Mouse (Mus musculus) myocyte (in vitro differentiated cells): Measurements from ENCODE around the gene Ldb2. TPM values are rescaled to one million over a fixed set of nuclear protein-coding genes. Genes with fewer than 3 reads are reported as not detected.

Experiments used
- H3K27me3 ChIP-seq: one replicate; pipeline ENCODE4 v1.6.1; 2011; ENCODE audit not compliant: control insufficient read depth, insufficient read depth, insufficient read length
- H3K36me3 ChIP-seq: one replicate; pipeline ENCODE4 v1.6.1; 2011; ENCODE audit not compliant: control insufficient read depth, insufficient read depth
- H3K4me2 ChIP-seq: one replicate; pipeline ENCODE4 v1.6.1; 2011; ENCODE audit warnings: low read depth, control low read depth
- H3K4me3 ChIP-seq: one replicate; pipeline ENCODE4 v1.5.1; 2011; ENCODE audit warnings: mild to moderate bottlenecking, control low read depth, moderate library complexity
- H3K79me2 ChIP-seq: one replicate; pipeline ENCODE4 v1.6.1; 2011; ENCODE audit not compliant: control insufficient read depth, insufficient read depth
- H3ac ChIP-seq: one replicate; pipeline ENCODE4 v1.6.1; 2011; ENCODE audit not compliant: control insufficient read depth, insufficient read length
- CEBPB ChIP-seq: IDR thresholded peaks from 2 replicates; pipeline ENCODE4 v1.6.1; 2011; ENCODE audit warnings: mild to moderate bottlenecking, moderate library complexity; ENCODE audit not compliant: poor library complexity, insufficient read depth, severe bottlenecking
- E2F4 ChIP-seq: IDR thresholded peaks from one replicate; pipeline ENCODE4 v1.6.1; 2011; ENCODE audit warnings: mild to moderate bottlenecking, control low read depth, moderate library complexity; ENCODE audit not compliant: insufficient read depth
- MAX ChIP-seq: IDR thresholded peaks from one replicate; pipeline ENCODE4 v1.6.1; 2011; ENCODE audit warnings: low read depth, mild to moderate bottlenecking, control low read depth
- MYOD1 ChIP-seq, 3 experiments: IDR thresholded peaks; one replicate each; pipeline ENCODE4 v1.6.1; 2011; ENCODE audit warnings: control low read depth in 2 of 3, low read depth in 2 of 3, mild to moderate bottlenecking in 2 of 3, moderate library complexity in 1 of 3; ENCODE audit not compliant: insufficient read length in 2 of 3, control insufficient read depth in 1 of 3
- MYOG ChIP-seq, 3 experiments: IDR thresholded peaks; one replicate each; pipeline ENCODE4 v1.6.1; 2011; ENCODE audit warnings: control low read depth in 2 of 3, low read depth in 2 of 3, mild to moderate bottlenecking in 2 of 3; ENCODE audit not compliant: insufficient read length in 2 of 3, control insufficient read depth in 1 of 3, insufficient read depth in 1 of 3
- POLR2A ChIP-seq: IDR thresholded peaks from one replicate; pipeline ENCODE4 v1.6.1; 2011; ENCODE audit warnings: low read depth, mild to moderate bottlenecking, control low read depth, moderate library complexity; ENCODE audit not compliant: insufficient read length
- POLR2AphosphoS2 ChIP-seq: IDR thresholded peaks from one replicate; pipeline ENCODE4 v1.6.1; 2011; ENCODE audit warnings: low read depth, control low read depth; ENCODE audit not compliant: insufficient read length
- REST ChIP-seq: IDR thresholded peaks from one replicate; pipeline ENCODE4 v1.6.1; 2011; ENCODE audit warnings: mild to moderate bottlenecking, control low read depth, moderate library complexity; ENCODE audit not compliant: insufficient read depth, insufficient read length
- SRF ChIP-seq: IDR thresholded peaks from one replicate; pipeline ENCODE4 v1.6.1; 2011; ENCODE audit warnings: low read depth; ENCODE audit not compliant: control insufficient read depth, insufficient read length
- TCF12 ChIP-seq: IDR thresholded peaks from one replicate; pipeline ENCODE4 v1.6.1; 2011; ENCODE audit warnings: mild to moderate bottlenecking, control low read depth; ENCODE audit not compliant: poor library complexity, insufficient read depth, severe bottlenecking
- TCF3 ChIP-seq: IDR thresholded peaks from one replicate; pipeline ENCODE4 v1.6.1; 2011; ENCODE audit warnings: low read depth, control low read depth; ENCODE audit not compliant: insufficient read length
- USF1 ChIP-seq: IDR thresholded peaks from one replicate; pipeline ENCODE4 v1.6.1; 2011; ENCODE audit warnings: low read depth, mild to moderate bottlenecking, control low read depth, moderate library complexity
- polyA plus RNA-seq: library from polyadenylated mRNA; unstranded; fragments of >200 nt; fragmentation: generic; extraction: Trizol; gene quantifications from one replicate; pipeline ENCODE4 v1.2.1, GENCODE M21; 2012; ENCODE audit warnings: missing spikeins

The Ldb2 gene
- polyA plus RNA-seq, 1 experiment: not detected

DNA sequence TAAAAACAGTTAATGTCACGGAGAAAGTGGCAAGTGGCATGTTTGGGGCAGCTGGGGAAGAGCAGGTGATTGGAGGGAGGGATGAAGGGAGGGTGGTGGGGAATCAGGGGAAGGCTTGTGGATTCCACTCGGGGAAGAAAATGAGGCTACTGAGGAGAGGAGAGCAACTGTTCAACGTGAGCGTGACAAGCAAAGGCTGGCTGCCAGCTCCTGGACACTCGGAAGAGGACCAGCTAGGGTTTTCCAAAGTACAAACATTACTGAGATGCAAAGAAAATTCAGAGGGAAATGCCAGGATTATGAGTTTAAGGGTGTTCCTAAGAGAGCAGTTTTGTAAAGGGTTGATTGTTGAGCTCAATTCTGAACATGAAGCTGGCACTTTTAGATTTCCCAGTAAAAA is 294.7 kb downstream of the Ldb2 start:
- Histone ChIP-seq H3K27me3 (no peaks in the 10 kb centered on the region), H3K4me2 (no peak overlapping the region), H3K4me3 (no peak overlapping the region), H3K79me2 (no peaks in the 10 kb centered on the region), H3ac (no peak overlapping the region), H3K36me3 (no peaks in the 10 kb centered on the region)
- TF ChIP-seq TCF12 (no peak), MYOD1 (IDR thresholded peaks at IDR 0.05; ENCODE audit: control insufficient read depth in 1 of 3, insufficient read length in 2 of 3, low read depth in 2 of 3) (no peak), MYOG (IDR thresholded peaks at IDR 0.05; ENCODE audit: control insufficient read depth in 1 of 3, insufficient read depth in 1 of 3, insufficient read length in 2 of 3, low read depth in 2 of 3) (no peak), SRF (no peak), CEBPB (no peak), TCF3 (no peak), POLR2A (no peak)

DNA sequence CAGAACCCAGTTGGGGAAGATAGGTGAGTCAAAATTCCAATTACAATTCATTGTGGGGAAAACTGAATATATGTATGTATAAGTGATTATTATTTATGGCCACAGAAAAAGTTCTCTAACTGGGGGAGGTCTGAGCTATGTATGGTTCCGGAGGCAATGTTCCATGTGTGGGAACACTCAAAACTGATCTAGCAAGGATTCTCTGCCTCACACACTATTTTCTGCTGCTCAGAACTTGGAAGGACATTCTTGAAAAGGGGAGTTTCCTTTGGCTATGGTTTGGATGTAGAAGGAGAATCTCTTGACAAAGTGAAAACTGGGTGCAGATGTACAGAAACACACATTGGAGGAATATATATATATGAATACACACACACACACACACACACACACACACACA is 301.3 kb downstream of the Ldb2 start:
- H3K4me2 ChIP-seq: no peak overlapping the region
- no peaks in the 10 kb centered on the region for H3K79me2 ChIP-seq
- H3K36me3 ChIP-seq: no peaks in the 10 kb centered on the region
- TF ChIP-seq E2F4 (no peak), REST (no peak), POLR2A (no peak), SRF (no peak), TCF12 (no peak), MYOD1 (IDR thresholded peaks at IDR 0.05; ENCODE audit: control insufficient read depth in 1 of 3, insufficient read length in 2 of 3, low read depth in 2 of 3) (no peak), MAX (no peak), POLR2AphosphoS2 (no peak), USF1 (no peak), TCF3 (no peak), MYOG (IDR thresholded peaks at IDR 0.05; ENCODE audit: control insufficient read depth in 1 of 3, insufficient read depth in 1 of 3, insufficient read length in 2 of 3, low read depth in 2 of 3) (no peak), CEBPB (no peak)
- H3K27me3 ChIP-seq: no peaks in the 10 kb centered on the region
- no peak overlapping the region for H3ac ChIP-seq
- H3K4me3 ChIP-seq: no peak overlapping the region

DNA sequence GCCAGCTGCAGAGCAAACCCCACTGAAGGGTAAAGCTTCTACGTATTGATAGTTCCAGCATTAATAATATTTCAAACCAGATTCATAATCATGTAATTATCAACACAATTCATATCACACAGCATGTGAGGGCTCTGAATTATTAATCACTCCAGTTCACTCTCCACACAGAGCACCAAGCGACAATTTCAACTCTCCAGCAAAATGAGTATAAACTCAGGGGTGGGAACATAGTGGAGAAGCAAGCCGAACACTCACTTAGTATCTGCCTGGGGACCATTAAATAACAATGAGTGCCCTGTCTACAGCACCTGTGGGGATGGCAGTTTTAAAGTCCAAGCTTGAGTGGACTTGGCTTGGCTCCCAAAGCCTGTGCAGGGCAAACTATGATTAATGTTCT is 302.6 kb downstream of the Ldb2 start:
- Histone ChIP-seq H3K79me2 (no peaks in the 10 kb centered on the region), H3ac (no peak overlapping the region), H3K4me3 (no peak overlapping the region), H3K4me2 (no peak overlapping the region), H3K27me3 (no peaks in the 10 kb centered on the region), H3K36me3 (no peaks in the 10 kb centered on the region)
- TF ChIP-seq SRF (no peak), REST (no peak), POLR2A (no peak), MAX (no peak), MYOG (IDR thresholded peaks at IDR 0.05; ENCODE audit: control insufficient read depth in 1 of 3, insufficient read depth in 1 of 3, insufficient read length in 2 of 3, low read depth in 2 of 3) (no peak), POLR2AphosphoS2 (no peak), E2F4 (no peak), CEBPB (no peak), USF1 (no peak), TCF12 (no peak), MYOD1 (IDR thresholded peaks at IDR 0.05; ENCODE audit: control insufficient read depth in 1 of 3, insufficient read length in 2 of 3, low read depth in 2 of 3) (no peak)

DNA sequence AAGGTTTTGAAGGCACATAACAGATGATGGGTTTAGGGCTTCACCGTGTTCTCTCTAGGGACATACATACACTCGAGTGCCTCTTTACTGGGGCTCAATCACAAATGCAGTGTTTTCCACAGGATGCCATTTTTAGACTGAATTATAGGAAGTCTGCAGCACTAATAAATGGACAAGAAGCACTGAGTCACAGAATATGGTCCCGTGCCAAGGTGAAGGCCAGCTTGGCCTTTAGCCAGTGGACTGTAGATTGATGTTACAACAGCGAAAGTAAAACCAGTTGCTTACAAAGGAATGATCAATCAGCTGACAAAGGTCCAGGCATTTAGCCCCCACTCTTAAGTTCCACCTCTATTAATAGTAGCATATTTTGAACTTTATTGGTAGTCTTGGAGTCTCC is 304.4 kb downstream of the Ldb2 start:
- Histone ChIP-seq H3K4me2 (no peak overlapping the region), H3K79me2 (no peaks in the 10 kb centered on the region)
- TF ChIP-seq REST (no peak), POLR2AphosphoS2 (no peak), TCF12 (no peak), USF1 (no peak)

DNA sequence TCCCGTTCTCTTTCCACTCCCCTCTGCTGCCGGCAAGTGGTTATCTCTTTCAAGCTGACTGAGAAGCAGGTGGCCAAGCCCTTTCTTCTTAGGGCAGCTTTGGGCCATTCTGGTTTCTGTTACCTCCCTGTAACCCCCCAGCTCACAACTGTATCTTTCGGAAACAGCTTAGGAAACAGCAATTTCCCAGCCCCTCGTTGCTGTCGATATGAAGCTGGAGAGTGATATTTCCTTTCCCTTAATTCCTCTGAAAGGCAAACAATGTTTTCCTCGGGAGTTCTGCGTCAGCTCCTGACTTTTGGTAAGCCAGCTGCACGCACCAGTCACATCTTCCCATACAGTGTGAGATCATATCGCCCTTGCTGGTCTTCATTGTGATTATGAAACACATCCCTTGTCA is 305.3 kb downstream of the Ldb2 start:
- Histone ChIP-seq H3K79me2 (no peaks in the 10 kb centered on the region), H3K4me2 (no peak overlapping the region), H3K27me3 (no peaks in the 10 kb centered on the region), H3ac (no peak overlapping the region), H3K4me3 (no peak overlapping the region), H3K36me3 (no peaks in the 10 kb centered on the region)
- TF ChIP-seq E2F4: no peak
- no peak for TF ChIP-seq REST
- no peak for TF ChIP-seq MYOG (IDR thresholded peaks at IDR 0.05; ENCODE audit: control insufficient read depth in 1 of 3, insufficient read depth in 1 of 3, insufficient read length in 2 of 3, low read depth in 2 of 3)
- no peak for TF ChIP-seq POLR2A
- no peak for TF ChIP-seq TCF3
- no peak for TF ChIP-seq SRF
- TF ChIP-seq TCF12: no peak
- no peak for TF ChIP-seq POLR2AphosphoS2

More for the DNA sequence above, 304.4 kb downstream of the Ldb2 start:
- Histone ChIP-seq H3K4me3 (no peak overlapping the region), H3K27me3 (no peaks in the 10 kb centered on the region), H3ac (no peak overlapping the region), H3K36me3 (no peaks in the 10 kb centered on the region)
